Mouse (Mus musculus): Measurements from ENCODE around the gene Bcl3.

Bcl3 gene

GRCm38 (mm10) chr7:19836843-19837242, 14.3 kb upstream of the Bcl3 start:
- in situ Hi-C loops (cut with MseI, MboI): no loop called here

GRCm38 (mm10) chr7:19834055-19834454, 11.5 kb upstream of the Bcl3 start:
- in situ Hi-C loops (cut with MseI, MboI): no loop called here

GRCm38 (mm10) chr7:19831837-19832236, 9.3 kb upstream of the Bcl3 start:
- in situ Hi-C loops (cut with MseI, MboI): no loop called here

- in situ Hi-C loops (cut with MseI, MboI): no loop called here
These were observed 8.1 kb upstream of the Bcl3 start for GRCm38 (mm10) chr7:19830682-19831156.

- in situ Hi-C loops (cut with MseI, MboI): no loop called here
These were observed 7.1 kb upstream of the Bcl3 start for GRCm38 (mm10) chr7:19829694-19830093.

- in situ Hi-C loops (cut with MseI, MboI): no loop called here
These were observed 4.2 kb upstream of the Bcl3 start for GRCm38 (mm10) chr7:19826756-19827155.

- in situ Hi-C loops (cut with MseI, MboI): no loop called here
These were observed 1.8 kb upstream of the Bcl3 start for GRCm38 (mm10) chr7:19824182-19824973.

GRCm38 (mm10) chr7:19823256-19824181, 949 bp upstream of the Bcl3 start:
- in situ Hi-C loops (cut with MseI, MboI): no loop called here

- in situ Hi-C loops (cut with MseI, MboI): no loop called here
These were observed 377 bp downstream of the Bcl3 start for GRCm38 (mm10) chr7:19822193-19822592.

GRCm38 (mm10) chr7:19821633-19822032, 937 bp downstream of the Bcl3 start:
- in situ Hi-C loops (cut with MseI, MboI): no loop called here

GRCm38 (mm10) chr7:19820347-19821048, 2.1 kb downstream of the Bcl3 start:
- in situ Hi-C loops (cut with MseI, MboI): no loop called here

GRCm38 (mm10) chr7:19818875-19819274, 3.7 kb downstream of the Bcl3 start:
- in situ Hi-C loops (cut with MseI, MboI): no loop called here

GRCm38 (mm10) chr7:19818440-19818839, 4.1 kb downstream of the Bcl3 start:
- in situ Hi-C loops (cut with MseI, MboI): no loop called here

GRCm38 (mm10) chr7:19817382-19818105, 5.0 kb downstream of the Bcl3 start:
- in situ Hi-C loops (cut with MseI, MboI): no loop called here

- in situ Hi-C loops (cut with MseI, MboI): no loop called here
These were observed 6.3 kb downstream of the Bcl3 start for GRCm38 (mm10) chr7:19816224-19816771.

GRCm38 (mm10) chr7:19815296-19816223, 7.0 kb downstream of the Bcl3 start:
- in situ Hi-C loops (cut with MseI, MboI): no loop called here

GRCm38 (mm10) chr7:19813579-19814122, 8.9 kb downstream of the Bcl3 start:
- in situ Hi-C loops (cut with MseI, MboI): no loop called here

- in situ Hi-C loops (cut with MseI, MboI): no loop called here
These were observed 9.4 kb downstream of the Bcl3 start for GRCm38 (mm10) chr7:19813161-19813560.

- in situ Hi-C loops (cut with MseI, MboI): no loop called here
These were observed 11.5 kb downstream of the Bcl3 start for GRCm38 (mm10) chr7:19811114-19811513.

Data from mouse trophoblast stem cell (cell line).